Mouse (Mus musculus) liver, embryonic 14.5 days (tissue): ENCODE results near the gene Lrrc25.
A peak's percentile ranks its signal among the peaks of the same experiment; 100 is the strongest.

ENCODE experiments used
- CTCF ChIP-seq: IDR thresholded peaks from 2 replicates; pipeline ENCODE4 v1.5.1; 2016; ENCODE audit warnings: antibody characterized with exemption, low read depth, control low read depth
- EP300 ChIP-seq: IDR thresholded peaks from 2 replicates; pipeline ENCODE4 v1.6.1; 2016; ENCODE audit warnings: antibody characterized with exemption, low read depth

GRCm38 (mm10) chr8:70653226-70653625 lies 37.3 kb downstream of the Lrrc25 start:
- TF ChIP-seq EP300, result no peak
- TF ChIP-seq CTCF, result peak; percentile 93
